Mouse (Mus musculus): ENCODE data around the gene Slc22a4. TPM values are rescaled to one million over a fixed set of nuclear protein-coding genes. Genes with fewer than 3 reads are reported as not detected.
"Not testable (repeated sequence)": the region's sequence is repeated elsewhere in the genome, so short reads cannot be mapped to it uniquely, and the experiment has no call there.

Gene Slc22a4
- total and polyA plus RNA-seq, 2 experiments from 2014 or later, result 7.2 TPM

GRCm38 (mm10) chr11:53979788-53980621, 47.9 kb downstream of the Slc22a4 start, which contains the start of gene Slc22a21:
Gene Slc22a21, minus strand, starts transcription at chr11:53980332.
- H3K9ac ChIP-seq (replicated peaks; ENCODE audit: low read length), result peak within 1 kb of the TSS; percentile 64
- H3K4me2 ChIP-seq (ENCODE audit: low read depth, low read length), result peak within 1 kb of the TSS; percentile 94
- peak; percentile 95 for ATAC-seq
- TF ChIP-seq CTCF (IDR thresholded peaks at IDR 0.05; ENCODE audit: low read depth), result no peak
- H3K4me1 ChIP-seq (ENCODE audit: insufficient read depth, low read length), result no peaks in the 10 kb centered on the region; the same call in 1 of the 2 replicates
- H3K36me3 ChIP-seq (ENCODE audit: insufficient read depth, low read length), result no peaks in the 10 kb centered on the region; the same call in 1 of the 2 replicates
- peak; percentile 87 for DNase-seq (ENCODE audit: low spot score)
- H3K27me3 ChIP-seq (ENCODE audit: insufficient read depth, low read length), result no peaks in the 10 kb centered on the region
- H3K4me3 ChIP-seq (ENCODE audit: low read length), result peak within 1 kb of the TSS; percentile 60
- H3K9me3 ChIP-seq (ENCODE audit: low read length), result no peaks in the 10 kb centered on the region
- peak within 1 kb of the TSS; percentile 22; the same call in 1 of the 2 replicates for H3K27ac ChIP-seq
- 2% methylated on average over 67 of the region's 73 CpGs for WGBS

- H3K27me3 ChIP-seq (ENCODE audit: insufficient read depth, low read length); DNase-seq (ENCODE audit: low spot score); ATAC-seq; H3K4me1 ChIP-seq (ENCODE audit: insufficient read depth, low read length); H3K9me3 ChIP-seq (ENCODE audit: low read length); H3K36me3 ChIP-seq (ENCODE audit: insufficient read depth, low read length): not testable (repeated sequence)
- Histone ChIP-seq H3K27ac (0 out of 2 replicates have a peak overlapping the region, but pooled peaks have one; percentile 22), H3K9ac (replicated peaks; ENCODE audit: low read length) (peak overlapping the region; percentile 64), H3K4me3 (ENCODE audit: low read length) (peak overlapping the region; percentile 60), H3K4me2 (ENCODE audit: low read depth, low read length) (peak overlapping the region; percentile 94)
- WGBS, result under 1% methylated on average over 23 of the region's 23 CpGs
Measured at GRCm38 (mm10) chr11:53979456-53979787, 48.5 kb downstream of the Slc22a4 start.

- Histone ChIP-seq H3K4me1 (ENCODE audit: insufficient read depth, low read length) (no peaks in the 10 kb centered on the region; the same call in 1 of the 2 replicates), H3K9me3 (ENCODE audit: low read length) (no peaks in the 10 kb centered on the region), H3K36me3 (ENCODE audit: insufficient read depth, low read length) (no peaks in the 10 kb centered on the region), H3K27ac (no peak overlapping the region), H3K4me2 (ENCODE audit: low read depth, low read length) (no peak overlapping the region), H3K27me3 (ENCODE audit: insufficient read depth, low read length) (no peaks in the 10 kb centered on the region), H3K4me3 (ENCODE audit: low read length) (no peak overlapping the region), H3K9ac (replicated peaks; ENCODE audit: low read length) (no peak overlapping the region)
- peak; percentile 45 for TF ChIP-seq CTCF (IDR thresholded peaks at IDR 0.05; ENCODE audit: low read depth)
- DNase-seq (ENCODE audit: low spot score), result peak; percentile 22
- ATAC-seq, result no peak
- WGBS, result 82% methylated on average over 3 of the region's 3 CpGs
Measured at GRCm38 (mm10) chr11:53977672-53978071, 50.2 kb downstream of the Slc22a4 start.

- DNase-seq (ENCODE audit: low spot score) (no peak), ATAC-seq (no peak)
- Histone ChIP-seq H3K9ac (replicated peaks; ENCODE audit: low read length) (no peak overlapping the region), H3K4me3 (ENCODE audit: low read length) (no peak overlapping the region), H3K4me2 (ENCODE audit: low read depth, low read length) (no peak overlapping the region), H3K4me1 (ENCODE audit: insufficient read depth, low read length) (no peaks in the 10 kb centered on the region; the same call in 1 of the 2 replicates), H3K9me3 (ENCODE audit: low read length) (no peaks in the 10 kb centered on the region), H3K36me3 (ENCODE audit: insufficient read depth, low read length) (no peaks in the 10 kb centered on the region), H3K27me3 (ENCODE audit: insufficient read depth, low read length) (no peaks in the 10 kb centered on the region), H3K27ac (no peak overlapping the region)
- no peak for TF ChIP-seq CTCF (IDR thresholded peaks at IDR 0.05; ENCODE audit: low read depth)
Measured at GRCm38 (mm10) chr11:53975559-53975958, 52.3 kb downstream of the Slc22a4 start.

GRCm38 (mm10) chr11:53958984-53959383, 68.9 kb downstream of the Slc22a4 start:
- Histone ChIP-seq H3K9ac (replicated peaks; ENCODE audit: low read length) (no peak overlapping the region), H3K4me2 (ENCODE audit: low read depth, low read length) (no peak overlapping the region), H3K4me1 (ENCODE audit: insufficient read depth, low read length) (no peaks in the 10 kb centered on the region), H3K36me3 (ENCODE audit: insufficient read depth, low read length) (no peaks in the 10 kb centered on the region), H3K27ac (no peak overlapping the region), H3K4me3 (ENCODE audit: low read length) (no peak overlapping the region), H3K27me3 (ENCODE audit: insufficient read depth, low read length) (no peaks in the 10 kb centered on the region), H3K9me3 (ENCODE audit: low read length) (no peaks in the 10 kb centered on the region)
- no peak for ATAC-seq
- TF ChIP-seq CTCF (IDR thresholded peaks at IDR 0.05; ENCODE audit: low read depth), result peak; percentile 50
- WGBS, result 49% methylated on average over 3 of the region's 3 CpGs
- peak; percentile 39 for DNase-seq (ENCODE audit: low spot score)

- H3K36me3 ChIP-seq (ENCODE audit: insufficient read depth, low read length); H3K4me3 ChIP-seq (ENCODE audit: low read length); H3K9ac ChIP-seq (replicated peaks; ENCODE audit: low read length); H3K27me3 ChIP-seq (ENCODE audit: insufficient read depth, low read length); H3K9me3 ChIP-seq (ENCODE audit: low read length); H3K4me1 ChIP-seq (ENCODE audit: insufficient read depth, low read length); DNase-seq (ENCODE audit: low spot score); H3K4me2 ChIP-seq (ENCODE audit: low read depth, low read length); H3K27ac ChIP-seq; ATAC-seq: not testable (repeated sequence)
- WGBS, result 32% methylated on average over 4 of the region's 4 CpGs
- peak; percentile 32; the same call in 1 of the 2 replicates for TF ChIP-seq CTCF (IDR thresholded peaks at IDR 0.05; ENCODE audit: low read depth)
Measured at GRCm38 (mm10) chr11:53958176-53958575, 69.7 kb downstream of the Slc22a4 start.

- Histone ChIP-seq H3K4me3 (ENCODE audit: low read length) (no peak overlapping the region), H3K4me1 (ENCODE audit: insufficient read depth, low read length) (no peaks in the 10 kb centered on the region), H3K9ac (replicated peaks; ENCODE audit: low read length) (no peak overlapping the region), H3K9me3 (ENCODE audit: low read length) (no peaks in the 10 kb centered on the region), H3K4me2 (ENCODE audit: low read depth, low read length) (no peak overlapping the region), H3K27me3 (ENCODE audit: insufficient read depth, low read length) (no peaks in the 10 kb centered on the region), H3K27ac (no peak overlapping the region), H3K36me3 (ENCODE audit: insufficient read depth, low read length) (no peaks in the 10 kb centered on the region)
- TF ChIP-seq CTCF (IDR thresholded peaks at IDR 0.05; ENCODE audit: low read depth), result no peak
- WGBS, result 81% methylated on average over 1 of the region's 1 CpGs
- ATAC-seq (no peak), DNase-seq (ENCODE audit: low spot score) (no peak)
Measured at GRCm38 (mm10) chr11:53956636-53957035, 71.3 kb downstream of the Slc22a4 start.
